Mouse (Mus musculus): ENCODE data around the gene Lbhd2. TPM values are rescaled to one million over a fixed set of nuclear protein-coding genes. Genes with fewer than 3 reads are reported as not detected.

Gene Lbhd2
- polyA plus RNA-seq, 1 experiment from 2014 or later, result 3.5 TPM

- H3K36me3 ChIP-seq (replicated peaks), result no peaks in the 10 kb centered on the region
- WGBS, result 16% methylated on average over 29 of the region's 29 CpGs
- H3K27me3 ChIP-seq (replicated peaks), result peaks cover 86% of the 10 kb centered on the region
- no peaks in the 10 kb centered on the region for H3K9me3 ChIP-seq
- H3K9ac ChIP-seq, result no peak overlapping the region
- H3K27ac ChIP-seq, result no peak overlapping the region
- ATAC-seq (replicated peaks), result peak; percentile 38; the same call in 1 of the 2 replicates
- H3K4me2 ChIP-seq, result peak overlapping the region; percentile 29
- peaks cover 34% of the 10 kb centered on the region for H3K4me1 ChIP-seq
- 0 out of 2 replicates have a peak overlapping the region, but pooled peaks have one; percentile 8 for H3K4me3 ChIP-seq
Observed at GRCm38 (mm10) chr12:111425789-111426460, 19.3 kb downstream of the Lbhd2 start.

GRCm38 (mm10) chr12:111427438-111428113 is 21.0 kb downstream of the Lbhd2 start:
- peaks cover 87% of the 10 kb centered on the region for H3K27me3 ChIP-seq (replicated peaks)
- peaks cover 34% of the 10 kb centered on the region for H3K4me1 ChIP-seq
- no peak overlapping the region for H3K9ac ChIP-seq
- no peak overlapping the region for H3K4me2 ChIP-seq
- ATAC-seq (replicated peaks), result no peak
- no peaks in the 10 kb centered on the region for H3K36me3 ChIP-seq (replicated peaks)
- H3K4me3 ChIP-seq, result no peak overlapping the region
- 47% methylated on average over 12 of the region's 12 CpGs for WGBS
- no peaks in the 10 kb centered on the region for H3K9me3 ChIP-seq
- H3K27ac ChIP-seq, result no peak overlapping the region

GRCm38 (mm10) chr12:111428364-111428763 is 21.8 kb downstream of the Lbhd2 start:
- Histone ChIP-seq H3K4me2 (no peak overlapping the region), H3K27me3 (replicated peaks) (peaks cover 84% of the 10 kb centered on the region), H3K4me1 (peaks cover 37% of the 10 kb centered on the region), H3K9me3 (no peaks in the 10 kb centered on the region), H3K4me3 (no peak overlapping the region), H3K27ac (no peak overlapping the region), H3K9ac (no peak overlapping the region), H3K36me3 (replicated peaks) (no peaks in the 10 kb centered on the region)
- ATAC-seq (replicated peaks), result no peak
- 16% methylated on average over 8 of the region's 8 CpGs for WGBS

GRCm38 (mm10) chr12:111428961-111429911 is 22.6 kb downstream of the Lbhd2 start:
- H3K4me1 ChIP-seq, result peaks cover 35% of the 10 kb centered on the region
- H3K4me3 ChIP-seq, result peak overlapping the region; percentile 35
- ATAC-seq (replicated peaks), result no peak
- H3K36me3 ChIP-seq (replicated peaks), result no peaks in the 10 kb centered on the region
- WGBS, result under 1% methylated on average over 40 of the region's 40 CpGs
- H3K27me3 ChIP-seq (replicated peaks), result peaks cover 75% of the 10 kb centered on the region
- peak overlapping the region; percentile 63 for H3K4me2 ChIP-seq
- peak overlapping the region; percentile 28 for H3K9ac ChIP-seq
- no peaks in the 10 kb centered on the region for H3K9me3 ChIP-seq
- H3K27ac ChIP-seq, result no peak overlapping the region

- Histone ChIP-seq H3K4me3 (peak overlapping the region; percentile 35; the same call in 1 of the 2 replicates), H3K27ac (no peak overlapping the region), H3K36me3 (replicated peaks) (no peaks in the 10 kb centered on the region), H3K9me3 (no peaks in the 10 kb centered on the region), H3K4me2 (peak overlapping the region; percentile 63), H3K4me1 (peaks cover 45% of the 10 kb centered on the region), H3K27me3 (replicated peaks) (peaks cover 65% of the 10 kb centered on the region), H3K9ac (no peak overlapping the region; the same call in 1 of the 2 replicates)
- ATAC-seq (replicated peaks), result no peak
- WGBS, result 18% methylated on average over 27 of the region's 27 CpGs
Observed at GRCm38 (mm10) chr12:111430049-111430867, 23.6 kb downstream of the Lbhd2 start.

GRCm38 (mm10) chr12:111430868-111431817 is 24.5 kb downstream of the Lbhd2 start:
- no peaks in the 10 kb centered on the region for H3K36me3 ChIP-seq (replicated peaks)
- peaks cover 58% of the 10 kb centered on the region for H3K27me3 ChIP-seq (replicated peaks)
- no peak overlapping the region for H3K4me3 ChIP-seq
- H3K4me1 ChIP-seq, result peaks cover 40% of the 10 kb centered on the region
- no peaks in the 10 kb centered on the region for H3K9me3 ChIP-seq
- no peak overlapping the region for H3K4me2 ChIP-seq
- 27% methylated on average over 14 of the region's 14 CpGs for WGBS
- H3K9ac ChIP-seq, result no peak overlapping the region
- ATAC-seq (replicated peaks), result no peak
- H3K27ac ChIP-seq, result no peak overlapping the region

- Histone ChIP-seq H3K9ac (no peak overlapping the region), H3K27me3 (replicated peaks) (peaks cover 57% of the 10 kb centered on the region), H3K4me3 (no peak overlapping the region), H3K4me1 (peaks cover 40% of the 10 kb centered on the region), H3K36me3 (replicated peaks) (no peaks in the 10 kb centered on the region), H3K9me3 (no peaks in the 10 kb centered on the region), H3K4me2 (no peak overlapping the region), H3K27ac (no peak overlapping the region)
- 40% methylated on average over 4 of the region's 4 CpGs for WGBS
- ATAC-seq (replicated peaks), result no peak
Observed at GRCm38 (mm10) chr12:111432097-111432496, 25.5 kb downstream of the Lbhd2 start.

- Histone ChIP-seq H3K9me3 (no peaks in the 10 kb centered on the region), H3K4me1 (peaks cover 40% of the 10 kb centered on the region), H3K4me2 (no peak overlapping the region), H3K9ac (no peak overlapping the region), H3K36me3 (replicated peaks) (no peaks in the 10 kb centered on the region), H3K27me3 (replicated peaks) (peaks cover 49% of the 10 kb centered on the region), H3K4me3 (no peak overlapping the region), H3K27ac (no peak overlapping the region)
- no peak for ATAC-seq (replicated peaks)
- 49% methylated on average over 5 of the region's 5 CpGs for WGBS
Observed at GRCm38 (mm10) chr12:111432751-111433331, 26.2 kb downstream of the Lbhd2 start.

GRCm38 (mm10) chr12:111434164-111434744 is 27.6 kb downstream of the Lbhd2 start:
- Histone ChIP-seq H3K4me2 (peak overlapping the region; percentile 37), H3K9me3 (no peaks in the 10 kb centered on the region), H3K4me1 (peaks cover 32% of the 10 kb centered on the region), H3K36me3 (replicated peaks) (no peaks in the 10 kb centered on the region), H3K9ac (no peak overlapping the region), H3K27ac (peak overlapping the region; percentile 81), H3K27me3 (replicated peaks) (peaks cover 35% of the 10 kb centered on the region), H3K4me3 (no peak overlapping the region)
- peak; percentile 93 for ATAC-seq (replicated peaks)
- 24% methylated on average over 6 of the region's 7 CpGs for WGBS

- H3K9me3 ChIP-seq, result no peaks in the 10 kb centered on the region
- H3K4me2 ChIP-seq, result peak overlapping the region; percentile 37; the same call in 1 of the 2 replicates
- H3K27ac ChIP-seq, result peak overlapping the region; percentile 81
- 49% methylated on average over 8 of the region's 8 CpGs for WGBS
- H3K9ac ChIP-seq, result no peak overlapping the region
- no peak overlapping the region for H3K4me3 ChIP-seq
- peaks cover 26% of the 10 kb centered on the region for H3K4me1 ChIP-seq
- ATAC-seq (replicated peaks), result peak; percentile 31
- no peaks in the 10 kb centered on the region for H3K36me3 ChIP-seq (replicated peaks)
- H3K27me3 ChIP-seq (replicated peaks), result peaks cover 32% of the 10 kb centered on the region
Observed at GRCm38 (mm10) chr12:111434745-111435327, 28.2 kb downstream of the Lbhd2 start.
